Mouse (Mus musculus): ENCODE data around the gene Klk1b26.

DNA sequence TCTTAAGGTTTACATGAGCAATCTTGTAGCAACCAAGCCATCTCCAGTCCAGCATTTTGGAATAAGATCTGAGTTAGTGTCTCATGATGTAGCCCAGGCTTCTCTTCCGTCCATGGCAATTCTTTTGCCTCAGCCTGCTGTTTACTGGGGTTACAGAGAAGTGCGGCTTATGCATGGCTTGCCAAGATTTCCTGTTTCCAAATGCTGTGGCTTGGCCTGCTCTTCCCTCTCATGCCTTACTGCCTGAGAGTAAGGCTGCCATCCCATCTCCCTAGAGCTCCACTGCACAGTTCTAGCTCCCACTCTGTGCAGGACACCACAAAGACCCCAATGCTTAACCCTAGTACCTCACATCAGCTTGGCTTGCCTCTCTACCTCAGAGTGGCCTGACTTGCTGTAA lies 44.4 kb upstream of the Klk1b26 start:
- TF ChIP-seq POLR2A (IDR thresholded peaks at IDR 0.05; ENCODE audit: insufficient read depth, low read depth, low read length): no peak
- no peak for TF ChIP-seq CTCF (IDR thresholded peaks at IDR 0.05)
